Mouse (Mus musculus): ENCODE data around the gene Btbd35f22. TPM values are rescaled to one million over a fixed set of nuclear protein-coding genes. Genes with fewer than 3 reads are reported as not detected.

The Btbd35f22 gene
- polyA plus RNA-seq (2012) = not detected in 2 replicates

GRCm38 (mm10) chrX:32047529-32047928 lies at the start of gene Btbd35f22:
Btbd35f22 (plus strand) TSS chrX:32047829.

Other genes with a start within 250 kb of the Btbd35f22 start
- not detected in 2 replicates for gene Gm21637, start 85.8 kb upstream of the Btbd35f22 start, polyA plus RNA-seq (2012)
- gene Btbd35f2, start 230.6 kb downstream of the Btbd35f22 start, polyA plus RNA-seq (2012) = not detected in 2 replicates